Mouse (Mus musculus): ENCODE measurements around the gene Csn1s1.

Gene Csn1s1

GRCm38 (mm10) chr5:87665908-87666307 is at the start of gene Csn1s1:
TSS of gene Csn1s1 (plus strand) at chr5:87666208.
- DNase-seq (ENCODE audit: low read depth, low spot score) = no peak

DNA sequence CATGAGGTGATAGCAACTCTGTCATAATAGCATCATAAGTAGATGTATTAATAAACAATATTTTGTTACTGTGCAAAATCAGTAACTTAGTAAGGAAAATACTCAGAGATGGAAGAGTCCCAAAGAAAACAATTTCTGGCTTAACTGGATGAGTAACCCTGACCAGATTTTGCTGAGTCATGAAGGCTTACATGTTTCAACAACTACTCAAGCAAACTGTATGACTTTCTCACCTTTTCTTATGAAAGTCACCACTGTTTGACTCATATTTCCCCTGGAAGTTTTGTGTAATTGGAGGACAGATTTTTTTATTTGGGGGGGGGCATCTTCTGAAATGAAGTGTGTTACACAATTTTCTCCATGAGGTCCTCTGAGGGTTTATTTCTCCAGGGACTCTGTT is 43.3 kb upstream of the Csn1s1 start:
- DNase-seq (ENCODE audit: low read depth, low spot score) = no peak

GRCm38 (mm10) chr5:87642787-87643186 is 23.2 kb upstream of the Csn1s1 start:
- no peak for DNase-seq (ENCODE audit: low read depth, low spot score)

DNA sequence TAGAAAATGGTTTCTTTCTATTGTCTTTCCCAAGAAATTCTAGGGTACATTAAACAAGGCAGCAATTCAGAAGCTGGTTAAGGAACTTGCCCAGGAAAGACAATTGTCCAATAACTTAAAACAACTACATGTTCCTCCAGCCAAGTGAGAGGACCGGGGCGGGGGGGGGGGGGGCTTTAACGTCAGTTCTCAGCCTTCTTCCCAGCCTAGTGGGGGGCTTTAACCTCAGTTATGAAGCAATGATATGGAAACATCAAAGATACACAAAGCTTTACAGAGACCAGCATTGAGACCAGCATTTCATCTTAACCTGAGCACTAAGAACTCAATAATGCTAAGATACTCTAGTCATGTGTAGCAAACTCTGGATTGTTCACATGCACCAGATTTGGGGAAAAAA is 33.5 kb downstream of the Csn1s1 start, which contains the start of gene Csn2:
TSS of gene Csn2 (minus strand) at position 101 of the 400 bp plus-strand sequence.
- DNase-seq (ENCODE audit: low read depth, low spot score) = no peak

DNA sequence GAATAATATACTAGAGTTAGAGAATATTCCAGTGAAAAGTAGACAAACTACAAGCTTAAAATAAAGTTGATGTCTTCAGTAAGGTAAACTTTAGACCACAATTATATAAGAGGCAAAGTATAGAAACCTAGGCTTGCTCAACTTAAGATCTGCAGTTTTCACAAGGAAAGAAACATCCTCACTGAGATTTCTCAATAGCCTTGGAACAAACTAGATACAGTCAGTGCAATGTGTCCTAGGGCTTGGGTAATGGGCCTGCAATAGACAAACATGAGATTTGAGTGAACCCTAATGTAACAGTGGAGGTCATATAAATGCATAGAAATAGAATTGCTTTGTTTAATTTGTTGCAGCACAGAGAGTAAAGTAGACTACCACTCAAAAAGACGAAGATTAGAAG is 39.9 kb downstream of the Csn1s1 start:
- no peak for DNase-seq (ENCODE audit: low read depth, low spot score)

All from mesoderm, embryonic 11.5 days (tissue).